Mouse (Mus musculus) midbrain, postnatal 0 days (tissue): ENCODE data around the gene Slc29a1. TPM values are rescaled to one million over a fixed set of nuclear protein-coding genes. Genes with fewer than 3 reads are reported as not detected.

Experiments
- ATAC-seq: fragments of 200-750 bp; cut with Nextera tagmentation; 2 replicates; pipeline ENCODE4 v1.8.0; 2017; ENCODE audit warnings: moderate number of reproducible peaks, mild to moderate bottlenecking, moderate TSS enrichment, moderate library complexity; ENCODE audit not compliant: low FRiP score
- DNase-seq: peaks from one replicate; pipeline ENCODE4 v3.0.0-alpha.2; 2015; ENCODE audit warnings: low spot score
- H3K27ac ChIP-seq: fragments of 300-500 bp; sonication (generic); 2 replicates; pipeline ENCODE4 v1.5.1; 2014; ENCODE audit warnings: low read depth, mild to moderate bottlenecking, low read length, mixed read lengths
- H3K27me3 ChIP-seq: fragments of 300-500 bp; sonication (generic); 2 replicates; pipeline ENCODE4 v1.6.1; 2014; ENCODE audit warnings: low read length, control low read depth, mixed read lengths; ENCODE audit not compliant: insufficient read depth
- H3K36me3 ChIP-seq: fragments of 300-500 bp; sonication (generic); 2 replicates; pipeline ENCODE4 v1.6.1; 2014; ENCODE audit warnings: low read length, control low read depth, mixed read lengths; ENCODE audit not compliant: insufficient read depth
- H3K4me1 ChIP-seq: fragments of 300-500 bp; sonication (generic); 2 replicates; pipeline ENCODE4 v1.6.1; 2014; ENCODE audit warnings: mild to moderate bottlenecking, control low read depth, antibody characterized with exemption, low read length, mixed read lengths; ENCODE audit not compliant: insufficient read depth
- H3K4me2 ChIP-seq: fragments of 300-500 bp; sonication (generic); 2 replicates; pipeline ENCODE4 v1.6.1; 2014; ENCODE audit warnings: low read depth, mild to moderate bottlenecking, low read length, mixed read lengths; ENCODE audit not compliant: poor library complexity, severe bottlenecking
- H3K4me3 ChIP-seq: fragments of 300-500 bp; sonication (generic); 2 replicates; pipeline ENCODE4 v1.5.1; 2014; ENCODE audit warnings: low read depth, mild to moderate bottlenecking, low read length, moderate library complexity
- H3K9ac ChIP-seq: fragments of 300-500 bp; sonication (generic); replicated peaks from 2 replicates; pipeline ENCODE4 v1.6.1; 2014; ENCODE audit warnings: mild to moderate bottlenecking, low read length, moderate library complexity, mixed read lengths; ENCODE audit not compliant: poor library complexity, severe bottlenecking
- H3K9me3 ChIP-seq: fragments of 300-500 bp; sonication (generic); 2 replicates; pipeline ENCODE4 v1.6.1; 2016; ENCODE audit warnings: low read length, control low read depth
- CTCF ChIP-seq: IDR thresholded peaks from 2 replicates; pipeline ENCODE4 v1.5.1; 2016; ENCODE audit warnings: antibody characterized with exemption, mild to moderate bottlenecking
- whole genome bisulfite sequencing: fragments of 180-500 bp; shearing (Covaris S2); extraction: QIAGEN DNeasy Blood & Tissue Kit; methylation state at CpG from one replicate; pipeline ENCODE4 v1.1.7; 2014; 5-methylcytosine and 5-hydroxymethylcytosine counted together
- polyA plus RNA-seq: library from polyadenylated mRNA; unstranded; fragments of >200 nt; fragmentation: Nextera tagmentation; extraction: Ambion mirVana; gene quantifications from 2 replicates; pipeline ENCODE4 v1.2.1, GENCODE M21; 2015
- total RNA-seq: library from RNA; depleted of rRNA; stranded (reverse); fragments of >200 nt; gene quantifications from 2 replicates; pipeline ENCODE4 v1.2.3, GENCODE M21; 2014

Slc29a1 gene
- total and polyA plus RNA-seq, 2 experiments from 2014 or later: 38.4 to 82.1 TPM

- no peak for ATAC-seq
- H3K27ac ChIP-seq: no peak overlapping the region
- 79% methylated on average over 15 of the region's 15 CpGs for WGBS
- H3K36me3 ChIP-seq: no peaks in the 10 kb centered on the region
- H3K4me1 ChIP-seq: no peaks in the 10 kb centered on the region
- H3K4me2 ChIP-seq: no peak overlapping the region
- no peak overlapping the region for H3K9ac ChIP-seq
- DNase-seq: no peak
- H3K9me3 ChIP-seq: no peaks in the 10 kb centered on the region
- no peak overlapping the region for H3K4me3 ChIP-seq
- no peak for TF ChIP-seq CTCF
- H3K27me3 ChIP-seq: no peaks in the 10 kb centered on the region
These were observed 7.8 kb upstream of the Slc29a1 start for GRCm38 (mm10) chr17:45606992-45607879.

GRCm38 (mm10) chr17:45602984-45603383 lies 3.6 kb upstream of the Slc29a1 start:
- 76% methylated on average over 3 of the region's 3 CpGs for WGBS
- TF ChIP-seq CTCF: no peak

GRCm38 (mm10) chr17:45601877-45602304 lies 2.5 kb upstream of the Slc29a1 start, which contains the start of gene Mymx:
Gene Mymx (minus strand): TSS chr17:45602102.
- Histone ChIP-seq H3K27ac (no peak within 1 kb of the TSS), H3K36me3 (no peaks in the 10 kb centered on the region), H3K9ac (no peak within 1 kb of the TSS), H3K9me3 (no peaks in the 10 kb centered on the region), H3K4me1 (no peaks in the 10 kb centered on the region; the same call in 1 of the 2 replicates), H3K4me2 (no peak within 1 kb of the TSS), H3K4me3 (no peak within 1 kb of the TSS), H3K27me3 (peaks cover 16% of the 10 kb centered on the region)
- TF ChIP-seq CTCF: no peak
- DNase-seq (no peak), ATAC-seq (no peak)
- WGBS: 40% methylated on average over 6 of the region's 6 CpGs

More at GRCm38 (mm10) chr17:45602984-45603383, 3.6 kb upstream of the Slc29a1 start:
- Histone ChIP-seq H3K36me3 (no peaks in the 10 kb centered on the region), H3K27ac (no peak overlapping the region), H3K4me2 (no peak overlapping the region), H3K9me3 (no peaks in the 10 kb centered on the region), H3K4me1 (no peaks in the 10 kb centered on the region; the same call in 1 of the 2 replicates), H3K27me3 (peaks cover 16% of the 10 kb centered on the region), H3K4me3 (no peak overlapping the region), H3K9ac (no peak overlapping the region)
- DNase-seq: no peak
- no peak for ATAC-seq

- Histone ChIP-seq H3K9me3 (no peaks in the 10 kb centered on the region), H3K4me1 (no peaks in the 10 kb centered on the region; the same call in 1 of the 2 replicates), H3K9ac (no peak overlapping the region), H3K27me3 (peaks cover 16% of the 10 kb centered on the region), H3K4me2 (no peak overlapping the region), H3K36me3 (no peaks in the 10 kb centered on the region), H3K27ac (no peak overlapping the region), H3K4me3 (no peak overlapping the region)
- ATAC-seq: no peak
- no peak for DNase-seq
- TF ChIP-seq CTCF: no peak
- WGBS: 21% methylated on average over 22 of the region's 22 CpGs
These were observed 1.9 kb upstream of the Slc29a1 start for GRCm38 (mm10) chr17:45601325-45601724.

- Histone ChIP-seq H3K9ac (no peak overlapping the region), H3K4me2 (no peak overlapping the region), H3K4me1 (no peaks in the 10 kb centered on the region; the same call in 1 of the 2 replicates), H3K4me3 (no peak overlapping the region), H3K27me3 (peaks cover 16% of the 10 kb centered on the region), H3K36me3 (no peaks in the 10 kb centered on the region), H3K27ac (no peak overlapping the region), H3K9me3 (no peaks in the 10 kb centered on the region)
- 57% methylated on average over 8 of the region's 8 CpGs for WGBS
- ATAC-seq (no peak), DNase-seq (no peak)
- TF ChIP-seq CTCF: no peak
These were observed 861 bp upstream of the Slc29a1 start for GRCm38 (mm10) chr17:45600267-45600666.

- Histone ChIP-seq H3K4me3 (no peak overlapping the region), H3K4me2 (peak overlapping the region; percentile 51), H3K4me1 (peaks cover 9% of the 10 kb centered on the region), H3K9ac (no peak overlapping the region), H3K27ac (no peak overlapping the region), H3K36me3 (no peaks in the 10 kb centered on the region), H3K9me3 (no peaks in the 10 kb centered on the region), H3K27me3 (peaks cover 16% of the 10 kb centered on the region)
- DNase-seq (no peak), ATAC-seq (no peak)
- TF ChIP-seq CTCF: no peak
- WGBS: 38% methylated on average over 3 of the region's 3 CpGs
These were observed 515 bp downstream of the Slc29a1 start for GRCm38 (mm10) chr17:45598891-45599290.
